8 mouse cellular contexts compared by ENCODE assay signal in the genomic region with DNA sequence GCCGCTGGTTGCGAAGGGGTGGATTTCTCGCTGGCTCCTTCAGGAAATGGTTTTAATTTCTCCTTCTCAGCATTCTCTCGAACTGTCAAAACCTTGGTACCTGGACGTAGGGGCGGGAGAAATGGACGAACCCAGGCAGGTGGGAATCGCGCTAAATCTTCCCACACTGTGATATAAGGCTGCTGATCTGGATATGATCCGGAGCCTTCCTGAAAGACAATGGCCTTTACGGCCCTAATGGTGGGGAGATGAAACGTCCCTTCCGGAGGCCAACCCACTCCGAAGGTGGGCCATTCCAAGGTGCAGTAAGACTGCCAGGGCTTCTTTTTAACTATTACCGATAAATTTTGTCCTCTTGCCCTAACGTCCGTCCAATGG.
DNase-seq lines count a peak whose midpoint lies in the region; ATAC-seq and TF ChIP-seq lines count a peak whose summit lies in the region.

No protein-coding gene starts in this region.

- H3K27me3 ChIP-seq in kidney, adult 2 months (replicated peaks; ENCODE audit: control insufficient read depth, insufficient read depth, low read length), result no peaks in the 10 kb centered on the region
- H3K27me3 ChIP-seq in hindbrain, postnatal 0 days (ENCODE audit: insufficient read depth, low read length), result no peaks in the 10 kb centered on the region
- H3K27me3 ChIP-seq in midbrain, embryonic 16.5 days (ENCODE audit: control insufficient read depth, insufficient read depth, low read depth, low read length), result no peaks in the 10 kb centered on the region

- TF ChIP-seq POLR2A in kidney, adult 2 months (IDR thresholded peaks at IDR 0.05; ENCODE audit: low read depth, low read length), result no peak

- H3K27ac ChIP-seq in kidney, adult 2 months (ENCODE audit: insufficient read depth, low read depth, low read length), result no peak overlapping the region
- no peak overlapping the region for H3K27ac ChIP-seq in hindbrain, postnatal 0 days
- H3K27ac ChIP-seq in midbrain, embryonic 16.5 days (ENCODE audit: low read length), result no peak overlapping the region
- H3K27ac ChIP-seq in left cerebral cortex, adult 2 months, result no peak overlapping the region

- intact Hi-C loops in left cerebral cortex, postnatal 14 days (cut with DNase I), result no loop called here
- intact Hi-C loops in left cerebral cortex, adult 2 months (cut with DNase I), result no loop called here

- H3K4me2 ChIP-seq in hindbrain, postnatal 0 days (ENCODE audit: low read depth, low read length), result no peak overlapping the region
- no peak overlapping the region for H3K4me2 ChIP-seq in midbrain, embryonic 16.5 days (ENCODE audit: low read length)

- H3K9me3 ChIP-seq in hindbrain, postnatal 0 days (ENCODE audit: low read length), result peaks cover 57% of the 10 kb centered on the region
- H3K9me3 ChIP-seq in midbrain, embryonic 16.5 days (replicated peaks; ENCODE audit: control insufficient read depth, low read length, poor library complexity, severe bottlenecking), result peaks cover 53% of the 10 kb centered on the region

- H3K36me3 ChIP-seq in kidney, adult 2 months (ENCODE audit: control insufficient read depth, insufficient read depth, low read length), result no peaks in the 10 kb centered on the region
- H3K36me3 ChIP-seq in hindbrain, postnatal 0 days (ENCODE audit: insufficient read depth, low read length), result no peaks in the 10 kb centered on the region
- peaks cover 6% of the 10 kb centered on the region; the same call in 1 of the 2 replicates for H3K36me3 ChIP-seq in midbrain, embryonic 16.5 days (ENCODE audit: control insufficient read depth, insufficient read depth, low read length)

- ATAC-seq in hindbrain, postnatal 0 days, result peak; percentile 50
- peak; percentile 33; the same call in 1 of the 2 replicates for ATAC-seq in midbrain, embryonic 16.5 days

- DNase-seq in kidney, adult 2 months, result peak; percentile 4
- no peak for DNase-seq in kidney, adult 11 months
- DNase-seq in embryo, embryonic 10.5 days (ENCODE audit: low spot score), result peak; percentile 16
- peak; percentile 4 for DNase-seq in hindbrain, postnatal 0 days (ENCODE audit: low spot score)
- DNase-seq in left cerebral cortex, postnatal 14 days (ENCODE audit: low spot score in 2 of 2), result no peak
- no peak for DNase-seq in left cerebral cortex, adult 2 months (ENCODE audit: extremely low spot score in 1 of 2, low spot score in 2 of 2)
- DNase-seq in layer of hippocampus, adult 11-12 months (ENCODE audit: low spot score), result no peak

- no peak for TF ChIP-seq CTCF in kidney, adult 2 months (conservative IDR thresholded peaks at IDR 0.05; ENCODE audit: insufficient read depth, insufficient read length, low read depth, low read length)
- TF ChIP-seq CTCF in hindbrain, postnatal 0 days (IDR thresholded peaks at IDR 0.05; ENCODE audit: low read depth), result no peak
- TF ChIP-seq CTCF in left cerebral cortex, adult 2 months (IDR thresholded peaks at IDR 0.05), result no peak

- 59% methylated on average over 17 of the region's 17 CpGs for WGBS in kidney, adult 2 months
- 75% methylated on average over 17 of the region's 17 CpGs for WGBS in hindbrain, postnatal 0 days
- 67% methylated on average over 17 of the region's 17 CpGs for WGBS in midbrain, embryonic 16.5 days

- H3K4me3 ChIP-seq in kidney, adult 2 months (ENCODE audit: insufficient read depth, low read depth, low read length), result no peak overlapping the region
- peak overlapping the region; percentile 1; the same call in 1 of the 2 replicates for H3K4me3 ChIP-seq in hindbrain, postnatal 0 days (ENCODE audit: low read length)
- no peak overlapping the region for H3K4me3 ChIP-seq in midbrain, embryonic 16.5 days (ENCODE audit: low read depth, low read length)
- H3K4me3 ChIP-seq in left cerebral cortex, adult 2 months, result no peak overlapping the region

- H3K4me1 ChIP-seq in kidney, adult 2 months (ENCODE audit: control insufficient read depth, insufficient read depth, low read length), result no peaks in the 10 kb centered on the region
- H3K4me1 ChIP-seq in hindbrain, postnatal 0 days (ENCODE audit: insufficient read depth, low read length), result no peaks in the 10 kb centered on the region
- no peaks in the 10 kb centered on the region for H3K4me1 ChIP-seq in midbrain, embryonic 16.5 days (ENCODE audit: control insufficient read depth, insufficient read depth, low read length)

- no peak overlapping the region for H3K9ac ChIP-seq in hindbrain, postnatal 0 days (replicated peaks; ENCODE audit: low read length)
- no peak overlapping the region for H3K9ac ChIP-seq in midbrain, embryonic 16.5 days (ENCODE audit: low read depth, low read length)

Comparison
In these comparisons a context has a peak if more than half of its experiments do, and no peak if none do; other contexts are left out.
1. DNase-seq: peak in kidney, adult 2 months (single experiment), embryo, embryonic 10.5 days (single experiment) and hindbrain, postnatal 0 days (single experiment); none in kidney, adult 11 months (single experiment), left cerebral cortex, postnatal 14 days (0 of 2), left cerebral cortex, adult 2 months (0 of 2) and layer of hippocampus, adult 11-12 months (single experiment).